Mouse (Mus musculus) small intestine, adult 2 months (tissue): ENCODE data around the gene Prss34.
A peak's percentile ranks its signal among the peaks of the same experiment; 100 is the strongest.

ENCODE experiments used
- CTCF ChIP-seq: fragments of 200-500 bp; IDR thresholded peaks from 2 replicates; pipeline ENCODE4 v1.5.1; 2012; ENCODE audit warnings: low read depth, mild to moderate bottlenecking, control low read depth, inconsistent platforms, low read length, moderate library complexity, mixed read lengths; ENCODE audit not compliant: insufficient replicate concordance, insufficient read length; ENCODE audit errors: extremely low read depth
- POLR2A ChIP-seq: fragments of 200-500 bp; IDR thresholded peaks from 2 replicates; pipeline ENCODE4 v1.6.1; 2012; ENCODE audit warnings: low read depth, mild to moderate bottlenecking, control low read depth, inconsistent platforms, low read length, moderate library complexity

DNA sequence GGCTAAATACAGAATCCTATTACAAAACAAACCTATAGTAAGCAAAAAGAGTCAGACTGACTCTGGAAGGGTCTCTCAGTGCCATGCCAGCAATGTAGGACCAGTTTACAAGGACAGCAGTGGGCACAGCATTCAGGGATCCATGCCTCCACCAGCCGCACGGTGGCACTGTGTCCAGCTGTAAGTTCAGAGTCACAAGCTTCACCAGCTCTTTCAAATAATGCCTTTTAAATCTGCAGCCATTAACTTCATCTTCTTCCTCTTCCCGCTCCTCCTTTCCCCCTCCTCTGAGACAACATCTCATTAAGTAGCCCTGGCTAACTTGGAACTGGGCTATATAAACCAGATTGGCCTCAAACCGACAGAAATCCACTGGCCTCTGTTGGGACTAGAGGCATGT, 9.4 kb upstream of the Prss34 start:
- TF ChIP-seq CTCF: peak; percentile 62; the same call in 1 of the 2 replicates
- TF ChIP-seq POLR2A: no peak
